In genomic region chr5:137786109-137786942, GRCm38 (mm10) we compare ENCODE assay signal across 8 mouse cellular contexts. TPM values are rescaled to one million over a fixed set of nuclear protein-coding genes. Genes with fewer than 3 reads are reported as not detected.
DNase-seq lines count a peak whose midpoint lies in the region; ATAC-seq and TF ChIP-seq lines count a peak whose summit lies in the region.

No protein-coding gene starts in this region.

- under 1% methylated on average over 79 of the region's 79 CpGs for WGBS in heart, embryonic 12.5 days
- WGBS in kidney, postnatal 0 days, result under 1% methylated on average over 77 of the region's 79 CpGs
- under 1% methylated on average over 78 of the region's 79 CpGs for WGBS in liver, embryonic 11.5 days
- WGBS in stomach, embryonic 14.5 days, result under 1% methylated on average over 76 of the region's 79 CpGs

- H3K4me3 ChIP-seq in heart, embryonic 12.5 days, result peak overlapping the region; percentile 80
- peak overlapping the region; percentile 86 for H3K4me3 ChIP-seq in kidney, postnatal 0 days (replicated peaks; ENCODE audit: low read depth, low read length)
- peak overlapping the region; percentile 92 for H3K4me3 ChIP-seq in liver, embryonic 11.5 days (ENCODE audit: low read depth, low read length)
- H3K4me3 ChIP-seq in stomach, embryonic 14.5 days (ENCODE audit: low read depth, low read length), result peak overlapping the region; percentile 73

- H3K9ac ChIP-seq in heart, embryonic 12.5 days, result peak overlapping the region; percentile 97
- peak overlapping the region; percentile 96 for H3K9ac ChIP-seq in kidney, postnatal 0 days (ENCODE audit: low read depth, low read length)
- peak overlapping the region; percentile 97 for H3K9ac ChIP-seq in liver, embryonic 11.5 days (ENCODE audit: low read depth, low read length)
- peak overlapping the region; percentile 92 for H3K9ac ChIP-seq in stomach, embryonic 14.5 days (replicated peaks; ENCODE audit: low read depth, low read length)

- H3K27me3 ChIP-seq in heart, embryonic 12.5 days (replicated peaks), result peaks cover 3% of the 10 kb centered on the region
- H3K27me3 ChIP-seq in kidney, postnatal 0 days (ENCODE audit: insufficient read depth, low read length), result no peaks in the 10 kb centered on the region
- no peaks in the 10 kb centered on the region for H3K27me3 ChIP-seq in liver, embryonic 11.5 days (replicated peaks; ENCODE audit: control insufficient read depth, insufficient read depth, low read length)
- H3K27me3 ChIP-seq in stomach, embryonic 14.5 days (ENCODE audit: control insufficient read depth, insufficient read depth, low read length), result no peaks in the 10 kb centered on the region

- H3K27ac ChIP-seq in heart, embryonic 12.5 days (ENCODE audit: poor library complexity, severe bottlenecking), result peak overlapping the region; percentile 99
- H3K27ac ChIP-seq in kidney, postnatal 0 days, result peak overlapping the region; percentile 96
- H3K27ac ChIP-seq in liver, embryonic 11.5 days (ENCODE audit: low read depth, low read length), result peak overlapping the region; percentile 99
- peak overlapping the region; percentile 96 for H3K27ac ChIP-seq in stomach, embryonic 14.5 days (ENCODE audit: low read length)

- H3K4me2 ChIP-seq in heart, embryonic 12.5 days, result peak overlapping the region; percentile 93
- peak overlapping the region; percentile 92 for H3K4me2 ChIP-seq in kidney, postnatal 0 days (ENCODE audit: low read length)
- H3K4me2 ChIP-seq in liver, embryonic 11.5 days, result peak overlapping the region; percentile 98
- H3K4me2 ChIP-seq in stomach, embryonic 14.5 days (replicated peaks; ENCODE audit: low read depth, low read length), result peak overlapping the region; percentile 94

- H3K36me3 ChIP-seq in heart, embryonic 12.5 days, result peaks cover 36% of the 10 kb centered on the region
- H3K36me3 ChIP-seq in kidney, postnatal 0 days (ENCODE audit: insufficient read depth, low read length), result peaks cover 21% of the 10 kb centered on the region
- peaks cover 21% of the 10 kb centered on the region for H3K36me3 ChIP-seq in liver, embryonic 11.5 days (ENCODE audit: control insufficient read depth, insufficient read depth, low read length)
- H3K36me3 ChIP-seq in stomach, embryonic 14.5 days (ENCODE audit: control insufficient read depth, insufficient read depth, low read length), result peaks cover 34% of the 10 kb centered on the region

- peak; percentile 76 for ATAC-seq in erythroid progenitor cell, adult 5-6 weeks (replicated peaks; ENCODE audit: low FRiP score, poor library complexity, severe bottlenecking)
- ATAC-seq in heart, embryonic 12.5 days (ENCODE audit: insufficient number of reproducible peaks, low FRiP score), result peak; percentile 94
- peak; percentile 92 for ATAC-seq in kidney, postnatal 0 days (replicated peaks; ENCODE audit: low FRiP score, low read depth)
- ATAC-seq in liver, embryonic 11.5 days (replicated peaks; ENCODE audit: low FRiP score), result peak; percentile 85
- ATAC-seq in stomach, embryonic 14.5 days (ENCODE audit: insufficient number of reproducible peaks, insufficient read depth, low FRiP score, low read depth), result peak; percentile 91

- H3K9me3 ChIP-seq in heart, embryonic 12.5 days (replicated peaks), result no peaks in the 10 kb centered on the region
- H3K9me3 ChIP-seq in kidney, postnatal 0 days (replicated peaks; ENCODE audit: low read length), result no peaks in the 10 kb centered on the region
- H3K9me3 ChIP-seq in liver, embryonic 11.5 days (ENCODE audit: control insufficient read depth, low read length), result no peaks in the 10 kb centered on the region
- no peaks in the 10 kb centered on the region for H3K9me3 ChIP-seq in stomach, embryonic 14.5 days (ENCODE audit: control insufficient read depth, low read depth, low read length)

- TF ChIP-seq CTCF in kidney, postnatal 0 days (IDR thresholded peaks at IDR 0.05; ENCODE audit: low read depth), result no peak

- DNase-seq in CD4-positive helper T cell, adult 2 months (ENCODE audit: low read depth, low spot score), result peak; percentile 100
- DNase-seq in brain, embryonic 18.5 days (ENCODE audit: low read depth, low spot score), result peak; percentile 100
- peak; percentile 100 for DNase-seq in kidney, postnatal 0 days (ENCODE audit: low spot score)
- peak; percentile 98 for DNase-seq in liver, embryonic 11.5 days (ENCODE audit: low spot score)
- DNase-seq in naive thymus-derived CD4-positive, alpha-beta T cell, adult 2 months (ENCODE audit: low read depth), result peak; percentile 100

- H3K4me1 ChIP-seq in heart, embryonic 12.5 days (replicated peaks), result peaks cover 39% of the 10 kb centered on the region
- peaks cover 27% of the 10 kb centered on the region for H3K4me1 ChIP-seq in kidney, postnatal 0 days (replicated peaks; ENCODE audit: insufficient read depth, low read length)
- H3K4me1 ChIP-seq in liver, embryonic 11.5 days (replicated peaks; ENCODE audit: control insufficient read depth, insufficient read depth, low read length), result peaks cover 24% of the 10 kb centered on the region
- peaks cover 25% of the 10 kb centered on the region for H3K4me1 ChIP-seq in stomach, embryonic 14.5 days (ENCODE audit: control insufficient read depth, insufficient read depth, low read length)

RNA-seq across cellular contexts. Expression of gene Mepce, which starts 1.1 kb away (rescaled TPM):
- 45.4 and 50.7 TPM in 2 replicates for total RNA-seq in erythroid progenitor cell, adult 5-6 weeks (2015; ENCODE audit: low replicate concordance)
- 8.9 and 22.3 TPM in 2 replicates for total RNA-seq in erythroid progenitor cell, adult 5-6 weeks (2017; ENCODE audit: low replicate concordance)
- polyA plus RNA-seq in heart, embryonic 12.5 days (2016; fragmentation: Nextera tagmentation; extraction: Ambion mirVana), result 8.8 and 11.0 TPM in 2 replicates
- polyA plus RNA-seq in kidney, postnatal 0 days (2015; fragmentation: Nextera tagmentation; extraction: Ambion mirVana), result 11.6 and 12.3 TPM in 2 replicates
- polyA plus RNA-seq in liver, embryonic 11.5 days (2014; fragmentation: Nextera tagmentation; extraction: Ambion mirVana), result 9.3 and 11.1 TPM in 2 replicates
- 13.6 and 17.6 TPM in 2 replicates for polyA plus RNA-seq in stomach, embryonic 14.5 days (2014; fragmentation: Nextera tagmentation; extraction: Ambion mirVana)

RNA-seq across cellular contexts. Expression of gene Zcwpw1, which starts 1.3 kb away (rescaled TPM):
- total RNA-seq in erythroid progenitor cell, adult 5-6 weeks (2015; ENCODE audit: low replicate concordance), result 9.7 and 15.5 TPM in 2 replicates
- 18.1 and 35.3 TPM in 2 replicates for total RNA-seq in erythroid progenitor cell, adult 5-6 weeks (2017; ENCODE audit: low replicate concordance)
- 10.9 and 11.4 TPM in 2 replicates for polyA plus RNA-seq in heart, embryonic 12.5 days (2016; fragmentation: Nextera tagmentation; extraction: Ambion mirVana)
- 14.5 and 15.7 TPM in 2 replicates for polyA plus RNA-seq in kidney, postnatal 0 days (2015; fragmentation: Nextera tagmentation; extraction: Ambion mirVana)
- 10.2 and 13.1 TPM in 2 replicates for polyA plus RNA-seq in liver, embryonic 11.5 days (2014; fragmentation: Nextera tagmentation; extraction: Ambion mirVana)
- 22.3 and 23.3 TPM in 2 replicates for polyA plus RNA-seq in stomach, embryonic 14.5 days (2014; fragmentation: Nextera tagmentation; extraction: Ambion mirVana)

RNA-seq across cellular contexts. Expression of gene Ppp1r35, which starts 7.7 kb away (rescaled TPM):
- total RNA-seq in erythroid progenitor cell, adult 5-6 weeks (2015; ENCODE audit: low replicate concordance), result 43.6 and 45.8 TPM in 2 replicates
- total RNA-seq in erythroid progenitor cell, adult 5-6 weeks (2017; ENCODE audit: low replicate concordance), result 28.0 and 51.0 TPM in 2 replicates
- 28.0 and 31.8 TPM in 2 replicates for polyA plus RNA-seq in heart, embryonic 12.5 days (2016; fragmentation: Nextera tagmentation; extraction: Ambion mirVana)
- polyA plus RNA-seq in kidney, postnatal 0 days (2015; fragmentation: Nextera tagmentation; extraction: Ambion mirVana), result 28.8 and 32.4 TPM in 2 replicates
- polyA plus RNA-seq in liver, embryonic 11.5 days (2014; fragmentation: Nextera tagmentation; extraction: Ambion mirVana), result 49.4 and 55.0 TPM in 2 replicates
- polyA plus RNA-seq in stomach, embryonic 14.5 days (2014; fragmentation: Nextera tagmentation; extraction: Ambion mirVana), result 32.7 and 38.1 TPM in 2 replicates

RNA-seq across cellular contexts. Expression of gene Tsc22d4, which starts 40.8 kb away (rescaled TPM):
- 31.0 and 47.9 TPM in 2 replicates for total RNA-seq in erythroid progenitor cell, adult 5-6 weeks (2015; ENCODE audit: low replicate concordance)
- total RNA-seq in erythroid progenitor cell, adult 5-6 weeks (2017; ENCODE audit: low replicate concordance), result 88.1 and 103 TPM in 2 replicates
- 144 and 154 TPM in 2 replicates for polyA plus RNA-seq in heart, embryonic 12.5 days (2016; fragmentation: Nextera tagmentation; extraction: Ambion mirVana)
- 107 and 110 TPM in 2 replicates for polyA plus RNA-seq in kidney, postnatal 0 days (2015; fragmentation: Nextera tagmentation; extraction: Ambion mirVana)
- polyA plus RNA-seq in liver, embryonic 11.5 days (2014; fragmentation: Nextera tagmentation; extraction: Ambion mirVana), result 129 and 134 TPM in 2 replicates
- polyA plus RNA-seq in stomach, embryonic 14.5 days (2014; fragmentation: Nextera tagmentation; extraction: Ambion mirVana), result 118 and 132 TPM in 2 replicates

RNA-seq across cellular contexts. Expression of gene Nyap1, which starts 44.9 kb away (rescaled TPM):
- 2.5 TPM in 1 of 2 replicates, not detected in the other for total RNA-seq in erythroid progenitor cell, adult 5-6 weeks (2015; ENCODE audit: low replicate concordance)
- total RNA-seq in erythroid progenitor cell, adult 5-6 weeks (2017; ENCODE audit: low replicate concordance), result 1.4 and 4.9 TPM in 2 replicates
- 1.2 and 1.7 TPM in 2 replicates for polyA plus RNA-seq in heart, embryonic 12.5 days (2016; fragmentation: Nextera tagmentation; extraction: Ambion mirVana)
- polyA plus RNA-seq in kidney, postnatal 0 days (2015; fragmentation: Nextera tagmentation; extraction: Ambion mirVana), result 1.2 and 1.6 TPM in 2 replicates
- 0.39 and 0.43 TPM in 2 replicates for polyA plus RNA-seq in liver, embryonic 11.5 days (2014; fragmentation: Nextera tagmentation; extraction: Ambion mirVana)
- polyA plus RNA-seq in stomach, embryonic 14.5 days (2014; fragmentation: Nextera tagmentation; extraction: Ambion mirVana), result 1.0 and 1.4 TPM in 2 replicates

Comparison
In these comparisons a context has a peak if more than half of its experiments do, and no peak if none do; other contexts are left out.
1. Peak in every context shown above with its lines: DNase-seq, ATAC-seq, H3K4me3 ChIP-seq and H3K27ac ChIP-seq.